Mouse (Mus musculus) thymus, postnatal 25 days (tissue): ENCODE measurements around the gene Ppp1r9a.

Source experiments
- DNase-seq: peaks from one replicate; pipeline ENCODE4 v3.0.0; 2022

The Ppp1r9a gene

DNA sequence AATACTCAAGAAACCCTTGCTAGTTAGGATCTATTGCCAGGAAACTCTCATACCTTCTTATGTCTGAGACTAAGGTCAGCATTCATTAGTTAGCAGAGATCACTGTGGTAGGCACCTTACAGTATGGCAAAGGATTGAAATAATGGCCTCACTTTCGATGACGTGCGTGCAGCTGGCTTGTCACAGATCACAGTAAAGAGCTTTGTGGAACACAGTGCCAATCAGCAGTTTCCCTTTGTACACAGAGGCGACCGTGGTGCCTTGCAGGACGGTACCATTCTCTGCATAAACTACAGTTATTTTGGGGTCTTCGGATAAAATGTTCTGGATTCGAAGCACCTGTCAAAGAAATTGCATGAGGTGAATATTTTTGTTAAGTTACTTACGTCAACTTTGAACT is 265.4 kb downstream of the Ppp1r9a start:
- no peak for DNase-seq

DNA sequence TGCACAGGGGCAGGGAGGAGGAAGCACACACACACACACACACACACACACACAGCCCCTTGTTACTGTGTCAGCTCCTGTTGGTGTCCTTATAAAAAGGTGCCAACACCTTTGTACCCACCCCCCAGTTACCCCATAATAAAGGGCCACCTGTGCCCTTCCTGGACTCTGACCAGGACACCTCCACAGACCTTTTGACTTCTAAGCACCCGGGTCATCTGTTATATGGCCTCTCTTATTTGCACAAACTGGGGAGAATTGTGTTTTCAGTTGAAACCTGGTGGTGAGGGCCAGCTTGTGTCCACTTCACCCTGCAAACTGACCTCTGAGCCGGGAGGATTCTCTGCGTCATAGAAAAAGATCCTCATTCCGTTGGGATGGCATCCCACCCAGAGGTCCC is 268.7 kb downstream of the Ppp1r9a start:
- DNase-seq = no peak

DNA sequence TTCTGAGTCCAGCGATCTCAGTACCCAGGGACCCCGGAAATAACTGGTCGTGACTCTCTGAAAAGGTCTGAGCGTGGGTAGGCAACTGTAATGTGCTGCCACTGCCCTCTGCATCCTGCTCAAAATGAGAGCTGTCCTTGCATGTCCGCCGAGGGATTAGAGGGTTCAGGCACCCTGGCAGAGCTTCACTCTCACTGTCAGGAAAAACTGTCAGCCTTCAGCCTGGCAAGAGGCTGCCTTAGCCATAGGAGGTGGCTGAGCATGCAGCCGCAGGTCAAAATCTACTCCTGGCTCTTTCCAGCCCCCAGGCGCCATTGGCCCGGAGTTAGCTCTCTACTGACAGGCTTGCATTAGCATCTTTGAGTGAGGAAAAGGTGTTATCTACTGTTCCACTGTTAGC is 269.9 kb downstream of the Ppp1r9a start:
- no peak for DNase-seq

DNA sequence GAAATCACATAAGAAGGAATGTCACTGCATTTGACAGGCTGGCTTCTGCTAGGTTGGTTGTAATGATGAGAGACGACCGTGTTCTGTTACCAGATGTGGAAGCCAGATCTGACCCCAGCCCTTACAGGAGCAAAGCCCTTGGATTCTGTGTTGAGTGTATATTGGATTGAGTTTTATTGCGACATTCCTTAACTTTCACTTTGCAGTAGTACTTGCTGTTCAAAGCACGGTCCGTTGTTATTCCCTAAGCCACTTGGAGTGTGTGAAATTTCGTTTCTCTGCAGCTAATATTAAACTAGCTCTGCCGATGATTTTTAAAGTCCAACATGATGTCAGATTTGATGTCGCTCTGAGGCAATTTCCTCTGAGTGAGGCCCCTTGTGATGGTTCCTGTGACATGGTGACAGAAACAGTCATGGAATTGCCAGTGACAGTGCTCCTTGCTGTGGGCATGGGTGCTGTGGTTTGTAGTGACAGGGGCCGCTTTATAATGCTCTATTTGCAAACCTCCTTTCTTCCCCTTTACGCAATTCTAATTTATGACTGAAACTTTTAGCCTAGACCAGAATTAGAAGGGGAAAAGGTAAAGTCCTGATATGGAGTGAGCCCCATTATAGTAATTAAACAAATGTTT is 271.6 kb downstream of the Ppp1r9a start:
- DNase-seq = no peak

DNA sequence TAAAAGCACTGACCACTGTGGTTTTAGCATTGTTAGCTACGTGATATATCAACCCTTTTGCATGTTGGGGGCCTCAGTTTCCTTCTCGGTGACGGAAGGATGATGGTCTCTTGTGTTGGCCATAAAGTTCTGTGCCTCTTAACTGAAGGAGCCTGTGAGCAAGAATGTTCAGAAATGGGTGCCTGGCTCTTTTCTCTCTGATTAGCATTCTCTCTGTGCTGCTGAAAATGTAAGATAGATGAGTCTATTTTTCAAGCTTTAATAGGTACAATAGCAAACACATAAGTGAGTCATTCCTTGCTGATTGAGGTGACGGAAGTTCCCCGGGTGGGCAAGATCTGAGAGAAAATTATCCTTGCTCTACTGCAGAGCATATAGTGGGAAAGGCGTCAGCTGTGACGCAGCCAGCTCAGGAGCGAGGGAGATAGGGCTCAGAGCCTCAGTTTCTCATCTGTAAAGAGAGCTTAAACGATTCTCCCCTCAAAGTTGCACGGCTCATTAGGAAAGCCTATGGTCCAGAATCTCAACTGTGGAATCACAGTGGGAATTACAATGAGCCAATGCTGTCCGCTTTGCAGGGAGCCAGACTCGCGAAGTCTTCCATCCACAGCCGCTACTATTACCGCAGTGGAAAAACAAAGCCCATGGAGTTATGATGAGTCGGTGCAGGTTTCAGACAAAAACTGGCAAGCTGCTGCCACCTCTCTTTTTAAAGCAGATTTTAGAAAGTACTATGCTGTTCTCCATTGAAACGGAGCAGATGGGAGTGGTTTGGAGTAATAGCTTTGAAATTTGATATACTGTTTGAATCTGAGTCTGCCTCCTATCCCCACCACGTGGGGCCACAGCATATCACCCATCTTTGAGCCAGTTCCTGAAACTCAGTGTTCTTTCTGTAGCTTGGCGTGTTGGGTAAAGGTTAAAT is 275.5 kb downstream of the Ppp1r9a start:
- DNase-seq = no peak

DNA sequence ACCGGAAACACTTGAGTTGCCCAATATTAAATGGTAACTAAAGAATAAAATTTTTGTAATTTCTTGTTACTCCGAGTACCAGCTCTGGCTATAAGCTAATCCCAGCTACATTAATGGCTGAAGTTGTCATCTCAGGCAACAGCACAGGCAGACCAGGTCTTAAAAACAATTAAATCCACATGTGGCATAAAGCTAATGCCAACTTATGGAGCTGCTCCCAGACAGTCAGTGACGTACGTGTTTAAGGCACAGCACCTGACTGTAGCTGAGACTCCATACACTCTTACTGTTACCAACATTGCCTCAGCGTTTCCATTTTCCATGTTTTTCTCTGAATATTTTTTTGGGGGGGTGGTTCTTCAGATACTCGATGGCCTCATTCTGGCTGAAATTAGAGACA is 276.5 kb downstream of the Ppp1r9a start:
- DNase-seq = no peak

DNA sequence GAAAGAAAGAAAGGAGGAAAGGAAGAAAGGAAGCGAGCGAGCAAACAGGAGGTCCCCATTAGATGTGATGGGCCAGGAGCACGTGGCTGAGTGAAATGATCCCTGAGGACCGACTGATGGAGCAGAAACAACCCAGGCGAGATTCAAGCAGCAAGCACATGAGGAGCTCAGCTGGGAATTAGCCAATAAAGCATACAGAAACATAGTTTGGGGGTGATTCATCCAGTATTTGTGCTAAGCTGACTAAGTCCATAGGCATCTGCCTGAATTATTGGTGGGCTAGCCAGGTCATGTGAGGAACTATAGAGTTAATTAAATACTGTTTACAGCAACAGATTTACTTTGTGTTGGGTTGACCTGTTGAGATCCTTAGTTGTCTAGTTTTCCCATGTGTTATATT is 277.9 kb downstream of the Ppp1r9a start:
- no peak for DNase-seq

DNA sequence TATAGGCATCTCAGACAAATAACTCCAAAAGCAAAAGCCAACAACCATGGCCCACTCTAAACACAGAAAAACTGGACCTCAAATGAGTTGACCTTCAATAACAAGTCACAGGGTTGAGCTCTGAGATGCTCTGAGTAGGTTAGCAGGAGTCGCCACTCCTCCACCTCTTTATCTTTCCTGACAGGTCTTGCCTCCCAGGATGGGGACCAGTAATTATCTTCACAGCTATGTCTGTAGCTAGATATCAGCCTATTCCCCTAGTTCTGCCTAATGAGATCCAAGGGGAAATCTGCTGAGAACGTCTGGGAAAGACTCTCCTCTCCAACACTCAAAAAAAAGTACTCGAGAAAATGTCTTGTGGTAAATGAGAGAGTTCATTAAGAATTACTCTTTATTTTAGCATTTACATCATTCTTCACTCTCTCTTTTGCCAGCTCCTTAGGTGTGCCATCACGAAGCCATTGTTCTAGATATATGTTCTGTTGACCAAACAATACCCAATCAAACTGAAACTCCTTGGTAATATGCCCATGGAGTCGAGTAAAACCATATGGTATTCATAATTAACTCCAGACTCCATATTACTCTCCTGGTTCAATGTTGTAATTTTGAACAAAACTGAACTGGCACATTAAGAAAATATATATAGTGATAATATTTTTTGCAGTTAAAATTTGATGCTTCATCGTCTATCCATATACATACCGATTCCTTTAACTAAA is 283.7 kb downstream of the Ppp1r9a start:
- DNase-seq = no peak

DNA sequence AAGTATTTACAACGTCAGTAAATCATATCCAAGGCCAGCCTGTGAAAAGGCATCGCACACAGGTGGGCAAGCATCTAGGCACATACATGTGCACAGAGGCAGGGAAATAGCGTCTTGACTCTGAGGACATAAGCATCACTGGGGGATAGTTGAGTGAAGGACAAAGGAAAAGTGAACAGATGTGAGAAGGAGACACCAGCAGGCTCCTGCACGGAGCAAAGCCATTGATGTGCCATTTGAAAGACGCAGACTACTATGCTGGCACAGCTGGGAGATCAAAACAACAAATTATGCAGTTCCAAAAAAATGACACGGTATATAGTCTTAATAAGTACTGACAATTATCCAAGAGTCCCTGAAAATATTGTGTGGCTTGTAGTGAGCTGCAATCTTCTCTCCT is 284.9 kb downstream of the Ppp1r9a start:
- DNase-seq = no peak

DNA sequence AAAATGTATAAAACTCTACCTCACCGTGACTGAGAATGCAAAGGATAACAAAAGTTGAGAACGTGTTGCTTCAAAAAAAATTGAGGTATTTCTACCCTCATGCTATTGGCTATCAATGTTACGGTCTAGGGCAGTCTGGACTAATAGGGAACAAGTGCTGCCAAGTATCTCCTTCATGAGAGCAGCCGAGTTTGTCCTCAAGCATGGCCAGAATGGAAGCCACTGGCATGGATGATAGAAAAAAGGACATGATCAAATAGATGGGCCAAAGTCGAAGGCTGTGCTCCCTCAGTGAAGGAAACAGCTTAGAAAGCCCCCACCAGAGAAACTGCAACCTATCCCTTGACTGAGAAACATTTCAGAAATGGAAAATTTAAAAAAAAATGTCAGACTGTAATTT is 285.3 kb downstream of the Ppp1r9a start:
- no peak for DNase-seq

DNA sequence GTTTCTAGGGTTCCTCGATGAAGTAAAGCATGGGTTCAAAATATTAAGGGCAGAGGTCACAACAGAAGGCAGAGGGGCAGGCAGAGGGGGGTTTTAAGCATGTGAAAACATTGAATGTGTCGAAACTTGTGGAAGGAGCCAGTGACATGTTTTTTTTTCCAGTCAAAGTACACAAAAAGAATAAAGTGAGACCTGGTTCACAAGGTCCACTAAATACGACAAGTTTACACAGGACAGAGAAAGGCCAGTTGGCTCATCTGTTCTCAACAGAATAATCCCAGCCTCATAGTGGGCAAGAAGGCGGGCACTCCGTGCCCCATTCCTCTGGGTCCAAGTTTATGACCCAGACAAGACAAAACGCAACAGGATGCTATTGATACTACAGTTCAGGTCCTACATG is 286.2 kb downstream of the Ppp1r9a start:
- DNase-seq = no peak

DNA sequence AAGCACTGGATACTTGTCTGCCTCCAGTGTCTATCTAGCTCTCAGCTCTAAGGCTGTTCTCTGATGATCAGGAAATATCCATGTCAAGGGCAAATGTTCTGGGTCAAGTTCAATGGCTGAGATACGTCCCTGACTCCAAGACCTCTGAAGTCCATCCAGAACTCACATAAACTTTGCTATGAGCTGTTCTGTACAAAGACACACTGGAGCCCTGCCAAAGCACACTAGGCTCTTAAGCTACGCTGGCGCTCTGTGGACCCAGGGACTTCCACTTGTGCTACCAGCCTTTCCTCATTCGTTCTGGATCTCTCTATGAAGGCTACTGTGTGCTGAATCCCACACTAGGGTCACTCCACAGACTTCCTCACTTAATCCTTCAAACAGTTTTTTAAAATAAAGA is 286.8 kb downstream of the Ppp1r9a start:
- no peak for DNase-seq

DNA sequence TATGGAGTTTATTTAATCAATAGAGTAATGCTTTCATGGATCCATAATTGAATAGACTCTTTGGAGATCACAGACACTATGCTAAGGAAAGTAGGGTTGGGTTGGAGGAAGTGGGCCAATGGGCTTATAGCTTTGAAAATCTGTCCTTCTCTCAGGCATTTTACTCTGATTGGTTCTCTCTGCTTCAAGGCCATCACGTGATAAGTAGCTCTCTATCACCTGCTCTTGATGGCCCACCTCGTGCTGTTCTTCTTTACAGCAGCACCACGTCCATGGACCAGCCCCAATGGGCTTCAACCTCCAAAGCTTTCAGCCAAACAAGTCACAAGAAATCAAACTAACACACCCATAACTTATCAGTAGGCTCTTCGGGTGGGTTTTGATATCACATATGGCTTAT is 288.0 kb downstream of the Ppp1r9a start:
- no peak for DNase-seq

DNA sequence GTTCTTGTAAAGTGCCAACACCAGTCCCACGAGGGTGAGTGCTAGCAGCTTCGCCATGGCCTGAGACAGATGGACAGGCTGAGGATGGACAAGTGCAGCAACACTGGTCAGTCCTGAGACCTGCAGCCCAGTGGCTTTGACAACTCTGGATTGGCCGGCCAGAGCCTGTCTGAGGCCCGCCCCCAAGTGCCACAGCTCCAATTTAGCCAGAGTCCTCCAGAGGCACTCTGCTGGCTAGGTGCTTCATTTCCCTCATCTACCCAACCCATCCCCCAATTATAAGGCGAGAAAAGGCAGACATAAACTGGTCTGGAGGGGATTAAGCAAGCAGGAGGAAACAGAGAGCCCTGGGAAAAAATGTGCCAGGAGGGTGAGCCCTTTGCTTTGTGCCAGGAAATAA is 291.0 kb downstream of the Ppp1r9a start, which contains the start of gene Pon1:
Gene Pon1 (minus strand): TSS at position 254 of the 400 bp plus-strand sequence.
- DNase-seq = no peak

DNA sequence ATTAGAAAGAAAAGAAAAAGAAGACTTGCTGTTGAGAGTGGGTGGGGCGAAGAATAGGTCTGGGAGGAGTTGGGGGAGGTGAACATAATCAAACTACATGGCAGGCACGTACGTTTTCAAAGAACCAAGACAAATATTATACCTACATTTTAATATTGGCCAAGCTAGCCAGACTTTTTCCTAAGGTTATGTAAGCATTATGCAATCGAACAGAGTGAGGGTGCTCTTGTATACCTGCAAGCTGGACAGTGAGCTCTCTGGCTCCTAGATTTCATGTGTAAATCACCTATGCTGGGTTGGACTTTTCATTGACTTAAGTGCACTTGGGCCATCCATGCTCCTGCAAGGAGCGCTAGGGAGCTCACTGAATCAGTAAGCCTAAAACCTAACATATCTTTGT is 295.9 kb downstream of the Ppp1r9a start:
- no peak for DNase-seq

DNA sequence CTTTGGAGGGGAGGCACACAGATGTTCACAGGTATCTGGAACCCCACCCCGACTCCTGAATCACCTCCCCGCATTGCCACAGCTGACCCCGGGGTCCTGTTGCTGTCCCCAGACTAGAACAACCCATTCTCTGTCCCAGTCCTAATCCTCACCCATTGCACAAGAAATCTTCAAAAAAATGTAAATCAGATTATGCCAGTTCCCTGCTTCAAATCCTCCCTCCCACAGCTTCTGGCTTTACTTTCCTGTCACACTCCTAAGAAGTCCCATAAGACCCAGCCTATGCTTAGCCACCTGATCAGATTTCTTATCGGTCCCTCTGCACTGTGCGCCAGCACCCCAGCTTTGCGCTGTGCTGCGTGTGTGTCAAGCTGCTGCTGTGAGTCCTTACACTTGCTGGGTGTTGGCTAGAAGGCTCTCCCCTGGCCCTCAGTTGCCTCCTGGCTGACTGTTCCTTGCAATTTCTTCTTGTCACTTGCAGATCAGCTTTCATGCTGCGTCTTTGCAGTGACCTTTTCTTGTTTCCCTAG is 296.7 kb downstream of the Ppp1r9a start:
- no peak for DNase-seq

DNA sequence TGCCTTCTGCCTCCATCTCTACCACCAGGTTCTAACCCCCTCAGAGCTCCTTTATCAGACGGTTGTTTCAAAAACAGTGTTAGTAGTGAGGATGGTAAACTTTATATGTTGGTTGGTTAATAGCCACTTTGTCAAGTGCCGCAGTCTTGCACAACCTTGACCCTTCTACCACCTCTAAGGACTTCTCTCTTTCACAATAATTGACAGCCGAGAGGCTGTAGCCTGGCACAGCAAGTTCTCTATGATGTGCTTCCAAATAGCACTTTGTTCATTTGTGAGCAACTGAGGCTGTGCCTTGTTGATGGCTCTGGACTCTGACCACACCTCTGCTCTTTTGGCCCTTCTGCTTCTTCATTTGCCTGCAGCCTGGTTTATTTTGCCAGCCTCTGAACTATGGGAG is 297.2 kb downstream of the Ppp1r9a start:
- no peak for DNase-seq

DNA sequence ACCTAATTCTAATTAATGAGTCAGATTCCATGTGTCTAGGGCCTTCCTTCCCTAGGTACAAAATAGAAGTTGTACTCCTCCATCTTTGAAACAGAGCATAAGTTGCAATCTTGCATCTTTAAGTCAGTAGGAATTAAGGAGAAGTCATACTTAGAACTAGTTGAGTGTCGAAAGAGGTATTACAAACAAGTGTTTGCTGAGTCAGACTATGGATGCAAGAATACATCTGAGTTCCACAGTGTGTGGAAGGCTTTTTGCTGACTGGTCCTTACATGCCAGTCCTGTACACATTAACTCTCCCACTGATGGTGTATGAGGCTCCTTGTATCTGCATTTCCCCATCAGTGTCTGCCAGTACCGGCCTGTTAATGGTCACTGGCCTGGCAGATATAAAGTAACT is 305.1 kb downstream of the Ppp1r9a start:
- no peak for DNase-seq
